Mouse (Mus musculus) cortical plate, adult 2 months (tissue): ENCODE results near the gene Xylt2. TPM values are rescaled to one million over a fixed set of nuclear protein-coding genes. Genes with fewer than 3 reads are reported as not detected.
A peak's percentile ranks its signal among the peaks of the same experiment; 100 is the strongest.

Experiments
- H3K27ac ChIP-seq: fragments of 200-500 bp; 2 replicates; pipeline ENCODE4 v1.5.1; 2012; ENCODE audit warnings: low read length, control low read depth, inconsistent platforms; ENCODE audit not compliant: insufficient read depth
- H3K4me1 ChIP-seq: fragments of 200-500 bp; 2 replicates; pipeline ENCODE4 v1.6.1; 2011; ENCODE audit warnings: low read length; ENCODE audit not compliant: control insufficient read depth, insufficient read depth
- H3K4me3 ChIP-seq: fragments of 200-500 bp; 2 replicates; pipeline ENCODE4 v1.5.1; 2011; ENCODE audit warnings: mild to moderate bottlenecking, low read length, control low read depth; ENCODE audit not compliant: insufficient read depth
- CTCF ChIP-seq: fragments of 200-500 bp; IDR thresholded peaks from 2 replicates; pipeline ENCODE4 v1.5.1; 2011; ENCODE audit warnings: mild to moderate bottlenecking, control low read depth, low read length; ENCODE audit not compliant: insufficient read depth; ENCODE audit errors: extremely low read depth
- POLR2A ChIP-seq: fragments of 200-500 bp; IDR thresholded peaks from 2 replicates; pipeline ENCODE4 v1.6.1; 2011; ENCODE audit warnings: mild to moderate bottlenecking, low read length, control low read depth; ENCODE audit not compliant: insufficient read depth; ENCODE audit errors: extremely low read depth
- polyA plus RNA-seq: library from polyadenylated mRNA; depleted of rRNA; stranded (reverse); fragments of >200 nt; gene quantifications from 2 replicates; pipeline ENCODE4 v1.2.3, GENCODE M21; 2012; rRNA removed

Xylt2 gene
- polyA plus RNA-seq: 21.2 and 22.3 TPM in 2 replicates

- TF ChIP-seq POLR2A (peak; percentile 50), CTCF (no peak)
- Histone ChIP-seq H3K27ac (peak within 1 kb of the TSS; percentile 26; the same call in 1 of the 2 replicates), H3K4me1 (peaks cover 4% of the 10 kb centered on the region; the same call in 1 of the 2 replicates), H3K4me3 (peak within 1 kb of the TSS; percentile 54)
Measured at GRCm38 (mm10) chr11:94676754-94677606, at the start of gene Xylt2. Xylt2 (minus strand) TSS chr11:94677515.

GRCm38 (mm10) chr11:94719216-94719615 lies 41.9 kb upstream of the Xylt2 start:
- TF ChIP-seq CTCF (no peak), POLR2A (no peak)
- H3K27ac ChIP-seq: no peak overlapping the region
- H3K4me1 ChIP-seq: no peaks in the 10 kb centered on the region
- H3K4me3 ChIP-seq: no peak overlapping the region

DNA sequence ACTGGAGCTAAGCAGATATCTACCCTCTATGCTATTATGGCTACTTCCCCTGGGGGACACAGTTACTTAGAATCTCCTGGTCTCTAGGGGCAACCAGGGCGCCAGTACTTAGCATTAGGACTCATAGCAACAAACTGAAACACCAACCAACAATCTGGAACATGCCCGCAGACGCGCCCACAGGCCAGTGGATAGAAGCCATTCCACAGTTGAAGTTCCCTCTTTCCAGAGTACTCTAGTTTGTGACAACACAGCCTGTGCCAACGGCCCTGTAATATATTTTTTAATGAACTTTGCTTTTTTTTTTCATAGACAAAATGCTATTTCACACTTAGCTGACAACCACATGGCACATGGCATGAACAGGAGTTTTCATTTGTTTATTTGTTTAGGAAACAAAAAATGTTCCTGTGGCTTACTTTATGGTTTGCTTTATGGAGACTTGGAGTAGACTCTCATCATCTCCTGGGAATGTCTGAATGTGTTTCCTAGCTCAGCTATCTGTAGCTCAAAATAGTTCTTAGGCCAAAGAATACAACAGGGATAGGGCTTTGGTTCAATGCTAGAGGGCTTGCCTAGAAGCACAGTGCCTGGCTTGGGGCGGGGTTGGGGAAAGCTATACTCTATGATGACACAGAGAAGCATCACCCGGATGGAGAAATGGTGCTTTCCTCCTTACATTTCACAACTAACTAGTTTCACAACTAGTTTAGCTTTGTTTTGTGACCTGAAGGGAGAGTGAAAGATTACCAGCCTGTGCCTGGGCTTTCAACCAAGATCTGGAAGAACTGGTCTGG lies 41.0 kb upstream of the Xylt2 start:
- Histone ChIP-seq H3K4me1 (no peaks in the 10 kb centered on the region), H3K27ac (no peak overlapping the region), H3K4me3 (no peak overlapping the region)
- TF ChIP-seq CTCF (no peak), POLR2A (no peak)

DNA sequence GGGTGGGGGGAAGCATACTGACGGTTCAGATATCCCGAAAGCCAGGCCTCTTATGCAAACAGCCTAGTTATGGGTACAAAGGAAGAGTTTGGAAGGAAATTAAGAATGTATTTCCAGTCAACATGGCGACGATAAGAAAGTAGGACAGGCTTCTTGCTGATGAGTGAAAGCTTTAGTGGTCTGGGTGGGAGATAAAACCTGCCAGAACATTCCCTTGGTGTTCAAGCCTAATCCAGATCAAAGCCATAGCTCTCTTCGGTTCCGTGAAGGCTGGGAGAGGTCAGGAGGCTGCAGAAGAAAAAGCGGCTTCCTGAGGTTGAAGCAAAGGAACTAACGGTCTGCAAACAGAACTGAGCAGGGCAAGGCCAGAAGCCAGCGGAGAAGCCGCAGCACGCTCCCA lies 39.9 kb upstream of the Xylt2 start:
- no peak overlapping the region for H3K27ac ChIP-seq
- no peak overlapping the region for H3K4me3 ChIP-seq
- TF ChIP-seq CTCF (no peak), POLR2A (no peak)
- H3K4me1 ChIP-seq: no peaks in the 10 kb centered on the region

DNA sequence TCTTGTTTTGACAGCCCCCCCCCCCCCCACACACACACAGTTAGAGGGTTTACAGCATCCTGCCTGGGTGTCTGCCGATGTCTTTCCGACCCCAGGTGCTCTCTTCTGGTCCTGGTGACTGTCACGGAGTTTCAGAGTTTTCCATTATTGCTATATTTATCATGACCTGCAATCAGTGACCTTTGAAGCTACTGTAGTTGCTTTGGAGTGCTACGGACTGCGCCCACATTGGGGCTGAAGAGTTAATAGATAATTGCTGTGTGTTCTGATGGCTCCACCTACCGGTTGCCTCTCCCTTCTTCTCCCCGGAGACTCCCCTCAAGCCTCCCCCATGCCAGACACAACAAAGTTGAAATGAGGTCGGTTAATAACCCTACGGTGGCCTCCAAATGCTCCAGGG lies 39.4 kb upstream of the Xylt2 start:
- H3K4me1 ChIP-seq: no peaks in the 10 kb centered on the region
- H3K27ac ChIP-seq: no peak overlapping the region
- no peak overlapping the region; the same call in 1 of the 2 replicates for H3K4me3 ChIP-seq
- TF ChIP-seq POLR2A: no peak
- TF ChIP-seq CTCF: peak; percentile 44; the same call in 1 of the 2 replicates

DNA sequence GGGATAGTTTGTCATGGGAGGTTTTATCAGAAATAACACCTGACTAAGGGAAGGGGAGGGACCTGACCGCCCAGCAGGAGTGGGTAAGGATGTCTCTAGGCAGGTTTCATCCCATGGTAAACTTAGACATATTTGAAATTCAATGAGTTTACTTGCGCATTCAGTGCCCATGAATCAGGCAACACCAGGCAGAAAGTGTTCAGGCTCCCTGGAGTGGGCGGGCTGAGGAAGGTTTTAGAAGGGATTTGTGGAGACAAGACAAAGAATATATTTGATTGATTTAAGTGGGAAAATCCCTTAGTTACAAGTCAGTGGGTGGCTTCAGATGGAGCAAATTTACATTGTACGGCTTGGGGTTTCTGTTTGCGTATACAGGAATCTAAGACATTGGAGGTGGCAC lies 38.3 kb upstream of the Xylt2 start:
- Histone ChIP-seq H3K27ac (no peak overlapping the region), H3K4me3 (no peak overlapping the region), H3K4me1 (no peaks in the 10 kb centered on the region)
- no peak for TF ChIP-seq POLR2A
- no peak for TF ChIP-seq CTCF

GRCm38 (mm10) chr11:94713246-94713860 lies 36.0 kb upstream of the Xylt2 start:
- no peak overlapping the region for H3K4me3 ChIP-seq
- TF ChIP-seq CTCF (no peak), POLR2A (no peak)
- no peaks in the 10 kb centered on the region for H3K4me1 ChIP-seq
- H3K27ac ChIP-seq: no peak overlapping the region

DNA sequence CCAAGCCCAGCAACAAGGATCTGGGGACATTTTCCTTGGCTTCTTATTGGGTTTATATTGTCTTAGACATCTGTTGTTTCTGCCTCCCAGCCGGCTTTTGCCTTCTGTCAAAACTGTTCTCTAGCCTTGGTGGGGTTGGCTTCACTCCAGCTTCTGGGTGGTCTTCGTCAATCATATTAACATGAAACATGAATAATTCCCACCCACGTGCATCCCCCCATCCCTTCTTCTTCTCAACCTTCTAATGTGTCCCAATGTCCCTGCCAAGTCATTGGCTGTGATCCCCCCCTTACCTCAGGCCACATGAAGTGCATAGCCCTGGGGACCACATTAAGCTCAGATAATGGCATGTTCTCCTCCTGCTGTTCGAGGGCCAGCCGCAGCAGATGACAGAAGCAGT lies 27.2 kb upstream of the Xylt2 start, which contains the start of gene Gm11541:
Gene Gm11541, minus strand, starts transcription at position 28 of the 400 bp plus-strand sequence.
- TF ChIP-seq CTCF: no peak
- no peak for TF ChIP-seq POLR2A
- Histone ChIP-seq H3K27ac (no peak within 1 kb of the TSS), H3K4me3 (no peak within 1 kb of the TSS), H3K4me1 (no peaks in the 10 kb centered on the region)

- no peaks in the 10 kb centered on the region for H3K4me1 ChIP-seq
- no peak for TF ChIP-seq POLR2A
- TF ChIP-seq CTCF: no peak
- H3K4me3 ChIP-seq: no peak overlapping the region
- no peak overlapping the region for H3K27ac ChIP-seq
Measured at GRCm38 (mm10) chr11:94704020-94704419, 26.7 kb upstream of the Xylt2 start.
